Mouse (Mus musculus): ENCODE measurements at regions not wholly inside any gene's neighbourhood (a gene's known extent, or its start where the extent isn't known, plus 50 kb on each side); places are given as distances from the start of the nearest gene placed in this dataset.

GRCm38 (mm10) chr11:19346276-19346826 is 327.6 kb upstream of the Meis1 start:
- H3K4me2 ChIP-seq (replicated peaks; ENCODE audit: low read depth, low read length, severe bottlenecking): no peak overlapping the region
- no peak overlapping the region for H3K4me3 ChIP-seq (replicated peaks; ENCODE audit: low read length)
- WGBS: 79% methylated on average over 3 of the region's 3 CpGs
- no peaks in the 10 kb centered on the region for H3K9me3 ChIP-seq (ENCODE audit: control insufficient read depth, low read length)
- no peaks in the 10 kb centered on the region for H3K36me3 ChIP-seq (ENCODE audit: control insufficient read depth, insufficient read depth, low read length)
- H3K4me1 ChIP-seq (ENCODE audit: control insufficient read depth, insufficient read depth, low read length): no peaks in the 10 kb centered on the region
- no peaks in the 10 kb centered on the region for H3K27me3 ChIP-seq (ENCODE audit: control insufficient read depth, insufficient read depth, low read length)
- DNase-seq (ENCODE audit: low spot score): no peak
- TF ChIP-seq POLR2A (IDR thresholded peaks at IDR 0.05; ENCODE audit: borderline replicate concordance, extremely low read depth, insufficient read depth, insufficient read length): no peak
- no peak for ATAC-seq (ENCODE audit: low FRiP score, low read depth)
- H3K27ac ChIP-seq (replicated peaks; ENCODE audit: low read depth, low read length): no peak overlapping the region
- no peak overlapping the region for H3K9ac ChIP-seq (ENCODE audit: low read depth, low read length, severe bottlenecking)

- no peak overlapping the region for H3K27ac ChIP-seq (replicated peaks; ENCODE audit: low read depth, low read length)
- H3K4me2 ChIP-seq (replicated peaks; ENCODE audit: low read depth, low read length, severe bottlenecking): peak overlapping the region; percentile 5; the same call in 1 of the 2 replicates
- no peak overlapping the region for H3K9ac ChIP-seq (ENCODE audit: low read depth, low read length, severe bottlenecking)
- no peaks in the 10 kb centered on the region for H3K4me1 ChIP-seq (ENCODE audit: control insufficient read depth, insufficient read depth, low read length)
- H3K36me3 ChIP-seq (ENCODE audit: control insufficient read depth, insufficient read depth, low read length): no peaks in the 10 kb centered on the region
- H3K27me3 ChIP-seq (ENCODE audit: control insufficient read depth, insufficient read depth, low read length): no peaks in the 10 kb centered on the region
- TF ChIP-seq POLR2A (IDR thresholded peaks at IDR 0.05; ENCODE audit: borderline replicate concordance, extremely low read depth, insufficient read depth, insufficient read length): no peak
- no peak for DNase-seq (ENCODE audit: low spot score)
- ATAC-seq (ENCODE audit: low FRiP score, low read depth): no peak
- 20% methylated on average over 13 of the region's 13 CpGs for WGBS
- H3K9me3 ChIP-seq (ENCODE audit: control insufficient read depth, low read length): no peaks in the 10 kb centered on the region
- H3K4me3 ChIP-seq (replicated peaks; ENCODE audit: low read length): no peak overlapping the region
Observed at GRCm38 (mm10) chr11:19350331-19351242, 331.8 kb upstream of the Meis1 start.

GRCm38 (mm10) chr11:19351243-19351787 is 332.5 kb upstream of the Meis1 start:
- no peak for DNase-seq (ENCODE audit: low spot score)
- no peak overlapping the region for H3K9ac ChIP-seq (ENCODE audit: low read depth, low read length, severe bottlenecking)
- WGBS: 36% methylated on average over 7 of the region's 7 CpGs
- no peaks in the 10 kb centered on the region for H3K27me3 ChIP-seq (ENCODE audit: control insufficient read depth, insufficient read depth, low read length)
- H3K4me3 ChIP-seq (replicated peaks; ENCODE audit: low read length): no peak overlapping the region
- H3K4me2 ChIP-seq (replicated peaks; ENCODE audit: low read depth, low read length, severe bottlenecking): peak overlapping the region; percentile 5; the same call in 1 of the 2 replicates
- no peaks in the 10 kb centered on the region for H3K9me3 ChIP-seq (ENCODE audit: control insufficient read depth, low read length)
- ATAC-seq (ENCODE audit: low FRiP score, low read depth): no peak
- H3K27ac ChIP-seq (replicated peaks; ENCODE audit: low read depth, low read length): no peak overlapping the region
- no peak for TF ChIP-seq POLR2A (IDR thresholded peaks at IDR 0.05; ENCODE audit: borderline replicate concordance, extremely low read depth, insufficient read depth, insufficient read length)
- no peaks in the 10 kb centered on the region for H3K36me3 ChIP-seq (ENCODE audit: control insufficient read depth, insufficient read depth, low read length)
- no peaks in the 10 kb centered on the region for H3K4me1 ChIP-seq (ENCODE audit: control insufficient read depth, insufficient read depth, low read length)

- no peaks in the 10 kb centered on the region for H3K9me3 ChIP-seq (ENCODE audit: control insufficient read depth, low read length)
- DNase-seq (ENCODE audit: low spot score) (no peak), ATAC-seq (ENCODE audit: low FRiP score, low read depth) (no peak)
- 76% methylated on average over 3 of the region's 3 CpGs for WGBS
- no peaks in the 10 kb centered on the region for H3K4me1 ChIP-seq (ENCODE audit: control insufficient read depth, insufficient read depth, low read length)
- TF ChIP-seq POLR2A (IDR thresholded peaks at IDR 0.05; ENCODE audit: borderline replicate concordance, extremely low read depth, insufficient read depth, insufficient read length): no peak
- H3K36me3 ChIP-seq (ENCODE audit: control insufficient read depth, insufficient read depth, low read length): no peaks in the 10 kb centered on the region
- no peak overlapping the region for H3K9ac ChIP-seq (ENCODE audit: low read depth, low read length, severe bottlenecking)
- no peak overlapping the region for H3K4me2 ChIP-seq (replicated peaks; ENCODE audit: low read depth, low read length, severe bottlenecking)
- H3K27me3 ChIP-seq (ENCODE audit: control insufficient read depth, insufficient read depth, low read length): no peaks in the 10 kb centered on the region
- no peak overlapping the region for H3K4me3 ChIP-seq (replicated peaks; ENCODE audit: low read length)
- H3K27ac ChIP-seq (replicated peaks; ENCODE audit: low read depth, low read length): no peak overlapping the region
Observed at GRCm38 (mm10) chr11:19353706-19354105, 334.9 kb upstream of the Meis1 start.

- WGBS: 77% methylated on average over 2 of the region's 2 CpGs
- H3K4me1 ChIP-seq (ENCODE audit: control insufficient read depth, insufficient read depth, low read length): no peaks in the 10 kb centered on the region
- no peak overlapping the region for H3K4me3 ChIP-seq (replicated peaks; ENCODE audit: low read length)
- H3K27me3 ChIP-seq (ENCODE audit: control insufficient read depth, insufficient read depth, low read length): no peaks in the 10 kb centered on the region
- DNase-seq (ENCODE audit: low spot score): no peak
- no peak overlapping the region for H3K4me2 ChIP-seq (replicated peaks; ENCODE audit: low read depth, low read length, severe bottlenecking)
- H3K9me3 ChIP-seq (ENCODE audit: control insufficient read depth, low read length): no peaks in the 10 kb centered on the region
- no peaks in the 10 kb centered on the region for H3K36me3 ChIP-seq (ENCODE audit: control insufficient read depth, insufficient read depth, low read length)
- H3K9ac ChIP-seq (ENCODE audit: low read depth, low read length, severe bottlenecking): no peak overlapping the region
- no peak for ATAC-seq (ENCODE audit: low FRiP score, low read depth)
- TF ChIP-seq POLR2A (IDR thresholded peaks at IDR 0.05; ENCODE audit: borderline replicate concordance, extremely low read depth, insufficient read depth, insufficient read length): no peak
- no peak overlapping the region for H3K27ac ChIP-seq (replicated peaks; ENCODE audit: low read depth, low read length)
Observed at GRCm38 (mm10) chr11:19355179-19355578, 336.4 kb upstream of the Meis1 start.
